Mouse (Mus musculus) small intestine, adult 2 months (tissue): Measurements from ENCODE around the gene Mybphl.

Experiments
- CTCF ChIP-seq: fragments of 200-500 bp; IDR thresholded peaks from 2 replicates; pipeline ENCODE4 v1.5.1; 2012; ENCODE audit warnings: low read depth, mild to moderate bottlenecking, control low read depth, inconsistent platforms, low read length, moderate library complexity, mixed read lengths; ENCODE audit not compliant: insufficient replicate concordance, insufficient read length; ENCODE audit errors: extremely low read depth
- POLR2A ChIP-seq: fragments of 200-500 bp; IDR thresholded peaks from 2 replicates; pipeline ENCODE4 v1.6.1; 2012; ENCODE audit warnings: low read depth, mild to moderate bottlenecking, control low read depth, inconsistent platforms, low read length, moderate library complexity

DNA sequence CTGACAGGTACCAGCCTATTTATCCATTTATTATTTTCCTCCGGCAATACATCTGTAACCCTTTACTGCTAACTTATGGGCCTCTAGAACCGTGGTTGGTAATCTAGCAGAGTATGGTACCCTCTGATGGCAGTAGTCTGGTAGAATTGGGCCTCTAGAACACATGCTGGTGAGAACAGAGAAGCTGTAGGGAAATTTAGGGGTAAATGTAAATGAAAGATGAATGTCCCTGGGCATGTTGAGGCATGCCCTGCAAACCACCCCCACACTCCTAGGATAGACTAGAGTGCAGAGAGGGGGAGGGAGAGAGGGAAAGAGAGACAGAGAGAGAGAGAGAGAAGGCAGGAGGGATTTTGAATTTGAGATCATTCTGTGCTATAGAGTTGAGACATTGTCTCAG is 19.7 kb downstream of the Mybphl start:
- TF ChIP-seq CTCF: no peak
- TF ChIP-seq POLR2A: no peak
